20 mouse cellular contexts compared by ENCODE assay signal in the genomic region with DNA sequence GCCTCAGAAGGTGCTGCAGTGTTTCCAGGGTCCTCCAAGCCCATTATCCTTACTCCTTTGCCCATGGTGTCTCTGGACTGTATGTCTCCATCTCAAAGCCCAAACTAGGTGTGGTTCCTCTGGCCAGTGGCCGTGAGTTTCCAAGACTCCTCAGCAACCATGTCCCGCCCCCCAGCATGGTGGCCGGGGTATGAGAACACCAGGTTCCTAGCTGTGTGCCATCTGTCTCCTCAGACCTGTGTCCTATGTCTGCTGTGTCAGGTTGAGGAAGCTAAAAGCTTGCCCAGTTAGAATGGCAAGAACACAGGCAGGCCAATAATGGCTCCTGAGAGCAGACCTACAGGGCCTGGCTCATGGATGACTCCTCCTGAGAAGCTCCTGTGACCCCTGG. TPM values are rescaled to one million over a fixed set of nuclear protein-coding genes. Genes with fewer than 3 reads are reported as not detected.
DNase-seq lines count a peak whose midpoint lies in the region; ATAC-seq lines count a peak whose summit lies in the region.
"Had no signal": no experiment of that assay in that cellular context is flagged by ENCODE, and none has a peak within 500 bp of the region (broad histone marks: within the 10 kb centered on the region; RNA-seq: fewer than 3 reads in every experiment).

No protein-coding gene starts in this region.

- 0 out of 2 replicates have a peak, but pooled peaks cover 3% of the 10 kb centered on the region for H3K4me1 ChIP-seq in forebrain, embryonic 14.5 days (ENCODE audit: control insufficient read depth, insufficient read depth, low read length)
- H3K4me1 ChIP-seq in midbrain, embryonic 13.5 days (replicated peaks), result no peaks in the 10 kb centered on the region; the same call in 1 of the 2 replicates
- H3K4me1 ChIP-seq: neural tube, embryonic 13.5 days had no signal

- intact Hi-C loops in heart, postnatal 10 days (cut with DNase I), result loop anchor here (1.0 to 5.0 kb wide), 3 partner anchors 14 to 164 kb away; a partner anchor contains a TSS

- H3K27me3 ChIP-seq in forebrain, embryonic 14.5 days (replicated peaks; ENCODE audit: control insufficient read depth, insufficient read depth, low read length), result no peaks in the 10 kb centered on the region
- no peaks in the 10 kb centered on the region for H3K27me3 ChIP-seq in midbrain, embryonic 13.5 days
- H3K27me3 ChIP-seq: embryonic facial prominence, embryonic 15.5 days; liver, embryonic 13.5 days; neural tube, embryonic 13.5 days had no signal

- H3K9me3 ChIP-seq in forebrain, embryonic 14.5 days (replicated peaks; ENCODE audit: control insufficient read depth, low read length), result no peaks in the 10 kb centered on the region
- no peaks in the 10 kb centered on the region for H3K9me3 ChIP-seq in midbrain, embryonic 13.5 days
- H3K9me3 ChIP-seq: embryonic facial prominence, embryonic 15.5 days; hindbrain, embryonic 10.5 days; liver, embryonic 13.5 days; megakaryocyte, embryonic 14.5 days; neural tube, embryonic 13.5 days had no signal

- DNase-seq in heart, adult 11 months, result peak; percentile 92
- no peak for DNase-seq in heart, postnatal 10 days
- DNase-seq in cerebellum, adult 18-20 months, result peak; percentile 47 to 54
- peak; percentile 27 to 36 for DNase-seq in cerebellum, postnatal 10 days
- no peak for DNase-seq in forebrain, embryonic 14.5 days (ENCODE audit: low spot score)
- DNase-seq in frontal cortex, postnatal 10 days (ENCODE audit: low spot score in 2 of 2), result no peak
- DNase-seq: adrenal gland, adult 8-10 months had no signal

- 92% methylated on average over 3 of the region's 3 CpGs for WGBS in forebrain, embryonic 14.5 days
- 96% methylated on average over 3 of the region's 3 CpGs for WGBS in midbrain, embryonic 13.5 days

- H3K4me3 ChIP-seq in forebrain, embryonic 14.5 days (ENCODE audit: low read depth, low read length), result no peak overlapping the region
- no peak overlapping the region for H3K4me3 ChIP-seq in midbrain, embryonic 13.5 days (replicated peaks)
- H3K4me3 ChIP-seq: embryonic facial prominence, embryonic 15.5 days; hindbrain, embryonic 10.5 days; liver, embryonic 13.5 days; megakaryocyte, embryonic 14.5 days; neural tube, embryonic 13.5 days had no signal

- H3K36me3 ChIP-seq in forebrain, embryonic 14.5 days (ENCODE audit: control insufficient read depth, insufficient read depth, low read length), result no peaks in the 10 kb centered on the region
- no peaks in the 10 kb centered on the region; the same call in 1 of the 2 replicates for H3K36me3 ChIP-seq in midbrain, embryonic 13.5 days
- H3K36me3 ChIP-seq: embryonic facial prominence, embryonic 15.5 days; liver, embryonic 13.5 days had no signal

- no peak for ATAC-seq in forebrain, embryonic 14.5 days
- ATAC-seq in midbrain, embryonic 13.5 days, result no peak
- ATAC-seq: activated CD4-positive, CD25-positive, alpha-beta regulatory T cell, adult 4 months; forebrain, embryonic 16.5 days; intestine, postnatal 0 days; midbrain, embryonic 16.5 days had no signal

- H3K4me2 ChIP-seq in forebrain, embryonic 14.5 days (ENCODE audit: low read length), result no peak overlapping the region
- H3K4me2 ChIP-seq in midbrain, embryonic 13.5 days (replicated peaks), result no peak overlapping the region
- H3K4me2 ChIP-seq: embryonic facial prominence, embryonic 15.5 days; heart, embryonic 11.5 days; liver, embryonic 13.5 days; lung, embryonic 14.5 days; neural tube, embryonic 13.5 days had no signal

- no peak overlapping the region for H3K27ac ChIP-seq in forebrain, embryonic 14.5 days (ENCODE audit: low read depth, low read length)
- no peak overlapping the region for H3K27ac ChIP-seq in midbrain, embryonic 13.5 days
- H3K27ac ChIP-seq: embryonic facial prominence, embryonic 15.5 days; hindbrain, embryonic 10.5 days; liver, embryonic 13.5 days; neural tube, embryonic 13.5 days had no signal

- H3K9ac ChIP-seq in forebrain, embryonic 14.5 days (ENCODE audit: low read length), result no peak overlapping the region
- no peak overlapping the region for H3K9ac ChIP-seq in midbrain, embryonic 13.5 days (replicated peaks)
- H3K9ac ChIP-seq: embryonic facial prominence, embryonic 15.5 days; liver, embryonic 13.5 days; lung, embryonic 14.5 days; neural tube, embryonic 13.5 days had no signal

RNA-seq across cellular contexts. Expression of a gene that starts 2.7 kb away (rescaled TPM):
- 10 to 100 TPM; 12.7 to 13.8 TPM for total RNA-seq in heart, postnatal 10 days (2021)
- polyA plus RNA-seq in forebrain, embryonic 14.5 days (2014; fragmentation: Nextera tagmentation; extraction: Ambion mirVana), result 0.74 and 1.0 TPM in 2 replicates
- 0.67 and 0.70 TPM in 2 replicates for polyA plus RNA-seq in midbrain, embryonic 13.5 days (2015; fragmentation: Nextera tagmentation; extraction: Ambion mirVana)

RNA-seq across cellular contexts. Expression of a gene that starts 4.6 kb away (rescaled TPM):
- 1 to 10 TPM; 3.2 to 4.4 TPM for total RNA-seq in heart, postnatal 10 days (2021)
- not detected in 2 replicates for polyA plus RNA-seq in forebrain, embryonic 14.5 days (2014; fragmentation: Nextera tagmentation; extraction: Ambion mirVana)
- polyA plus RNA-seq in midbrain, embryonic 13.5 days (2015; fragmentation: Nextera tagmentation; extraction: Ambion mirVana), result not detected in 2 replicates
- total RNA-seq: left cerebral cortex, postnatal 36 days had no signal
- polyA plus RNA-seq: activated CD4-positive, CD25-positive, alpha-beta regulatory T cell, adult 4 months; embryonic facial prominence, embryonic 15.5 days; forebrain, embryonic 16.5 days; heart, embryonic 11.5 days; hindbrain, embryonic 10.5 days; lung, embryonic 14.5 days; midbrain, embryonic 16.5 days; neural tube, embryonic 13.5 days had no signal

RNA-seq across cellular contexts. Expression of a gene that starts 41.8 kb away (rescaled TPM):
- total RNA-seq in heart, postnatal 10 days (2021), result under 1 TPM; 0.64 to 0.89 TPM
- 0.19 and 0.62 TPM in 2 replicates for polyA plus RNA-seq in forebrain, embryonic 14.5 days (2014; fragmentation: Nextera tagmentation; extraction: Ambion mirVana)
- polyA plus RNA-seq in midbrain, embryonic 13.5 days (2015; fragmentation: Nextera tagmentation; extraction: Ambion mirVana), result 0.21 and 0.42 TPM in 2 replicates
- polyA plus RNA-seq: activated CD4-positive, CD25-positive, alpha-beta regulatory T cell, adult 4 months had no signal

RNA-seq across cellular contexts. Expression of a gene that starts 56.3 kb away (rescaled TPM):
- total RNA-seq in heart, postnatal 10 days (2021), result 10 to 100 TPM; 10.0 to 13.2 TPM
- polyA plus RNA-seq in forebrain, embryonic 14.5 days (2014; fragmentation: Nextera tagmentation; extraction: Ambion mirVana), result 15.6 and 16.4 TPM in 2 replicates
- polyA plus RNA-seq in midbrain, embryonic 13.5 days (2015; fragmentation: Nextera tagmentation; extraction: Ambion mirVana), result 18.2 and 18.9 TPM in 2 replicates

Comparison
In these comparisons a context has a peak if more than half of its experiments do, and no peak if none do; other contexts are left out.
1. DNase-seq: peak in heart, adult 11 months (single experiment), cerebellum, adult 18-20 months (2 of 2) and cerebellum, postnatal 10 days (2 of 2); none in heart, postnatal 10 days (0 of 2), forebrain, embryonic 14.5 days (single experiment) and frontal cortex, postnatal 10 days (0 of 2).